Mouse (Mus musculus) spleen, adult 2 months (tissue): ENCODE measurements around the gene Myo9b.

Experiments used
- CTCF ChIP-seq: fragments of 200-500 bp; IDR thresholded peaks from 2 replicates; pipeline ENCODE4 v1.5.1; 2011; ENCODE audit warnings: mild to moderate bottlenecking, inconsistent platforms; ENCODE audit not compliant: insufficient read depth, insufficient read length, insufficient replicate concordance; ENCODE audit errors: extremely low read depth
- POLR2A ChIP-seq: fragments of 200-500 bp; IDR thresholded peaks from 2 replicates; pipeline ENCODE4 v1.6.1; 2011; ENCODE audit warnings: low read depth, low read length, inconsistent platforms

DNA sequence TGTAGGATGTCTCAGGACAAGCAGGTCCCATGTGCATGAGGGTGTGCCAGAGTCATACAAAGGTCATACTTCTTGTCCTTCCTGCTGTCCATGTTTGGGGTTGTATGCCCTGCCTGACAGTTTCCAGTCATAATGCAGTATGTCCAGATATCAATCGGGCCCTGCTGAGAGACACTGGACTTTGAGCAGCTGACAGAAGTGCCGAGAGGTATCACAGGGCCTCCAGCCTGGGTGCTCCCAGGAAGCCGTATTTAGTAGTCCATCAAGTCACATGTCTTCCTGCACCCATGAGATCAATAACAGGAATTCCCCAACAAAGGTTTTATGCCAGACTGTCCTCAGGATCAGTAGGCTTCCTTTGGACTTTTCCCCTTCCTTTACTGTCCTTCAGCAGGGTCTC is 27.2 kb downstream of the Myo9b start:
- TF ChIP-seq CTCF (no peak), POLR2A (no peak)
